Mouse (Mus musculus) heart, adult 9 months (tissue): ENCODE measurements around the gene Grin2a.

Source experiments
- DNase-seq, 2 experiments: peaks; one replicate each; pipeline ENCODE4 v3.0.0; 2022; ENCODE audit warnings: low spot score in 2 of 2

Grin2a gene

GRCm38 (mm10) chr16:9865039-9865438 is 130.3 kb downstream of the Grin2a start:
- no peak for DNase-seq

- no peak for DNase-seq
Measured at GRCm38 (mm10) chr16:9857758-9858157, 137.6 kb downstream of the Grin2a start.

- DNase-seq: no peak
Measured at GRCm38 (mm10) chr16:9851265-9851988, 143.9 kb downstream of the Grin2a start.

- DNase-seq: no peak
Measured at GRCm38 (mm10) chr16:9841496-9841895, 153.9 kb downstream of the Grin2a start.

- DNase-seq: no peak
Measured at GRCm38 (mm10) chr16:9836542-9836941, 158.8 kb downstream of the Grin2a start.

GRCm38 (mm10) chr16:9834236-9834635 is 161.1 kb downstream of the Grin2a start:
- DNase-seq: no peak

- DNase-seq: no peak
Measured at GRCm38 (mm10) chr16:9825110-9825483, 170.3 kb downstream of the Grin2a start.

- no peak for DNase-seq
Measured at GRCm38 (mm10) chr16:9824436-9825109, 170.8 kb downstream of the Grin2a start.

GRCm38 (mm10) chr16:9823686-9824085 is 171.7 kb downstream of the Grin2a start:
- no peak for DNase-seq

- DNase-seq: no peak
Measured at GRCm38 (mm10) chr16:9819508-9819907, 175.9 kb downstream of the Grin2a start.

- no peak for DNase-seq
Measured at GRCm38 (mm10) chr16:9801338-9801737, 194.0 kb downstream of the Grin2a start.

- no peak for DNase-seq
Measured at GRCm38 (mm10) chr16:9800221-9800620, 195.1 kb downstream of the Grin2a start.

- DNase-seq: no peak
Measured at GRCm38 (mm10) chr16:9792976-9793375, 202.4 kb downstream of the Grin2a start.

- DNase-seq: no peak
Measured at GRCm38 (mm10) chr16:9786261-9786660, 209.1 kb downstream of the Grin2a start.

GRCm38 (mm10) chr16:9785821-9786220 is 209.5 kb downstream of the Grin2a start:
- no peak for DNase-seq

- no peak for DNase-seq
Measured at GRCm38 (mm10) chr16:9768981-9769380, 226.4 kb downstream of the Grin2a start.

GRCm38 (mm10) chr16:9768356-9768755 is 227.0 kb downstream of the Grin2a start:
- DNase-seq: no peak

GRCm38 (mm10) chr16:9767946-9768345 is 227.4 kb downstream of the Grin2a start:
- DNase-seq: no peak

- DNase-seq: no peak
Measured at GRCm38 (mm10) chr16:9764086-9764485, 231.3 kb downstream of the Grin2a start.

GRCm38 (mm10) chr16:9760347-9760746 is 235.0 kb downstream of the Grin2a start:
- DNase-seq: no peak

- no peak for DNase-seq
Measured at GRCm38 (mm10) chr16:9756849-9757248, 238.5 kb downstream of the Grin2a start.

GRCm38 (mm10) chr16:9754061-9754460 is 241.3 kb downstream of the Grin2a start:
- no peak for DNase-seq

- DNase-seq: no peak
Measured at GRCm38 (mm10) chr16:9753045-9753444, 242.3 kb downstream of the Grin2a start.
